Mouse (Mus musculus): ENCODE results near the gene Egfl6. TPM values are rescaled to one million over a fixed set of nuclear protein-coding genes. Genes with fewer than 3 reads are reported as not detected.
"Not testable (repeated sequence)": the region's sequence is repeated elsewhere in the genome, so short reads cannot be mapped to it uniquely, and the experiment has no call there.

The Egfl6 gene
- polyA plus RNA-seq, 1 experiment: 0.30 TPM

- no peak for TF ChIP-seq POLR2A (IDR thresholded peaks at IDR 0.05; ENCODE audit: insufficient read depth, low read length)
- no peak for TF ChIP-seq EP300 (IDR thresholded peaks at IDR 0.05; ENCODE audit: insufficient read depth, low read depth, low read length)
- TF ChIP-seq CTCF (IDR thresholded peaks at IDR 0.05; ENCODE audit: low read depth, low read length): no peak
- peaks cover 2% of the 10 kb centered on the region for H3K4me1 ChIP-seq (ENCODE audit: control insufficient read depth, insufficient read depth, low read length)
- H3K4me3 ChIP-seq (ENCODE audit: low read depth, low read length): no peak overlapping the region
- H3K9ac ChIP-seq (ENCODE audit: low read depth, poor library complexity, severe bottlenecking): no peak overlapping the region
- H3K36me3 ChIP-seq (ENCODE audit: control insufficient read depth, insufficient read depth, low read length, poor library complexity, severe bottlenecking): no peaks in the 10 kb centered on the region
- no peaks in the 10 kb centered on the region for H3K27me3 ChIP-seq (ENCODE audit: control insufficient read depth, insufficient read depth, low read length, poor library complexity, severe bottlenecking)
- H3K9me3 ChIP-seq (replicated peaks; ENCODE audit: control insufficient read depth, insufficient read depth, low read length, poor library complexity, severe bottlenecking): no peaks in the 10 kb centered on the region
- H3K27ac ChIP-seq (ENCODE audit: insufficient read depth, low read length): no peak overlapping the region
These were observed 69.6 kb downstream of the Egfl6 start for GRCm38 (mm10) chrX:166515923-166516322.

- not testable (repeated sequence) for H3K4me3 ChIP-seq (ENCODE audit: low read depth, low read length); H3K36me3 ChIP-seq (ENCODE audit: control insufficient read depth, insufficient read depth, low read length, poor library complexity, severe bottlenecking); H3K27me3 ChIP-seq (ENCODE audit: control insufficient read depth, insufficient read depth, low read length, poor library complexity, severe bottlenecking); H3K27ac ChIP-seq (ENCODE audit: insufficient read depth, low read length); H3K9me3 ChIP-seq (replicated peaks; ENCODE audit: control insufficient read depth, insufficient read depth, low read length, poor library complexity, severe bottlenecking); H3K4me1 ChIP-seq (ENCODE audit: control insufficient read depth, insufficient read depth, low read length)
- peak overlapping the region; percentile 70; the same call in 1 of the 2 replicates for H3K9ac ChIP-seq (ENCODE audit: low read depth, poor library complexity, severe bottlenecking)
These were observed 71.5 kb downstream of the Egfl6 start for GRCm38 (mm10) chrX:166514035-166514434.

GRCm38 (mm10) chrX:166512071-166512470 lies 73.4 kb downstream of the Egfl6 start:
- H3K4me3 ChIP-seq (ENCODE audit: low read depth, low read length): no peak overlapping the region
- no peaks in the 10 kb centered on the region for H3K36me3 ChIP-seq (ENCODE audit: control insufficient read depth, insufficient read depth, low read length, poor library complexity, severe bottlenecking)
- H3K27me3 ChIP-seq (ENCODE audit: control insufficient read depth, insufficient read depth, low read length, poor library complexity, severe bottlenecking): no peaks in the 10 kb centered on the region
- peaks cover 2% of the 10 kb centered on the region for H3K4me1 ChIP-seq (ENCODE audit: control insufficient read depth, insufficient read depth, low read length)
- TF ChIP-seq POLR2A (IDR thresholded peaks at IDR 0.05; ENCODE audit: insufficient read depth, low read length) (no peak), EP300 (IDR thresholded peaks at IDR 0.05; ENCODE audit: insufficient read depth, low read depth, low read length) (no peak), CTCF (IDR thresholded peaks at IDR 0.05; ENCODE audit: low read depth, low read length) (no peak)
- H3K27ac ChIP-seq (ENCODE audit: insufficient read depth, low read length): no peak overlapping the region
- no peaks in the 10 kb centered on the region for H3K9me3 ChIP-seq (replicated peaks; ENCODE audit: control insufficient read depth, insufficient read depth, low read length, poor library complexity, severe bottlenecking)
- H3K9ac ChIP-seq (ENCODE audit: low read depth, poor library complexity, severe bottlenecking): no peak overlapping the region

- H3K4me3 ChIP-seq (ENCODE audit: low read depth, low read length): no peak overlapping the region
- H3K27me3 ChIP-seq (ENCODE audit: control insufficient read depth, insufficient read depth, low read length, poor library complexity, severe bottlenecking): no peaks in the 10 kb centered on the region
- H3K36me3 ChIP-seq (ENCODE audit: control insufficient read depth, insufficient read depth, low read length, poor library complexity, severe bottlenecking): no peaks in the 10 kb centered on the region
- peak overlapping the region; percentile 78; the same call in 1 of the 2 replicates for H3K9ac ChIP-seq (ENCODE audit: low read depth, poor library complexity, severe bottlenecking)
- no peak for TF ChIP-seq POLR2A (IDR thresholded peaks at IDR 0.05; ENCODE audit: insufficient read depth, low read length)
- no peak for TF ChIP-seq EP300 (IDR thresholded peaks at IDR 0.05; ENCODE audit: insufficient read depth, low read depth, low read length)
- no peak for TF ChIP-seq CTCF (IDR thresholded peaks at IDR 0.05; ENCODE audit: low read depth, low read length)
- H3K4me1 ChIP-seq (ENCODE audit: control insufficient read depth, insufficient read depth, low read length): peaks cover 2% of the 10 kb centered on the region
- no peaks in the 10 kb centered on the region for H3K9me3 ChIP-seq (replicated peaks; ENCODE audit: control insufficient read depth, insufficient read depth, low read length, poor library complexity, severe bottlenecking)
- no peak overlapping the region for H3K27ac ChIP-seq (ENCODE audit: insufficient read depth, low read length)
These were observed 74.4 kb downstream of the Egfl6 start for GRCm38 (mm10) chrX:166511107-166511506.

DNA sequence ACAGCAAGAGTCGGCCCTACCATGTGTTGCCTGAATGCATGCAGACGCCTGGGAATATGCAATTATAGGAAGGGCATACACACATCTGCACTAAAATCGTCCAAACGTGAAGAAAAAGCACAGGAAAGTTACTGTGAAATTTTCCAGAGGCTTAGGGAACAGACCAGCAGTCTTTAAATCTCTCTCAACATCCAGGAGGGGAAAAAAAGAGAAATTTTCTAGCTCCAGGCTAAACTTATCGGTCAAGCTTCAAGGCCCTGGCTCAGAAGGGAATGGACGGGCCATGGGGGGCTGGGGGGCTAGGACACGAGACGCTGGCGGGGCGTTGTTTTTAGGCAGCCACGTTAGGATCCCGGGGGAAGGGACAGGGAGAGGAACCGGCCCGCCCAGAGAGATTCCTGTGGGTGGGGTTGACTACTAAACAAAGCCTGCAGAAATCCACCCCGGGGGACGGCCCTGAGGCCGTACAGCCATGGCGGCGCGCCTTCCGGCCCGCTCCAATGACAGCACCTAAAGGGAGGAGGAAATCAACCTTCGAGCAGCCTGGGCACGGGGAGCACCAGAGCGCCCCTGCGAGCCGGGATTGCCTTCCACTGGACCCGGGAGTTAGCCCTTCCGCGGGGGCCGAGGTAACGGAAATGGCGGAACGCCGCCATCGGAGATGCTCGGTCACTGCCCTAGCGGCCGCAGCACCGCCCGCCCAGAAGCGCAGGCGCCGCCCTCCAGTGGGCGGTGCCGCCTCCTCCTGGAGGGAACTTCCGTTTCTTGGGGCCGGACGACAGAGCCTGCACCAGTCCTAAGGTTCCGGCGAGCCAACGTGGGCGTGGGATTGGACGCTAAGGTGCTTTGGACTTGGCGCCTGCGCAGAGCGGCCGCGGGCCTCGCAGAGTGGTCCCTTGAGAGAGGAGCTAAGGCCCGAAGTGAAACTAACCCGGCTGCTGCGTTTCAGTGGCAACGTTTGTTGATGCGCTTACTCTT lies 75.5 kb downstream of the Egfl6 start:
- H3K4me3 ChIP-seq (ENCODE audit: low read depth, low read length): peak overlapping the region; percentile 90
- no peaks in the 10 kb centered on the region for H3K27me3 ChIP-seq (ENCODE audit: control insufficient read depth, insufficient read depth, low read length, poor library complexity, severe bottlenecking)
- TF ChIP-seq POLR2A (IDR thresholded peaks at IDR 0.05; ENCODE audit: insufficient read depth, low read length) (peak; percentile 43), CTCF (IDR thresholded peaks at IDR 0.05; ENCODE audit: low read depth, low read length) (no peak), EP300 (IDR thresholded peaks at IDR 0.05; ENCODE audit: insufficient read depth, low read depth, low read length) (no peak)

DNA sequence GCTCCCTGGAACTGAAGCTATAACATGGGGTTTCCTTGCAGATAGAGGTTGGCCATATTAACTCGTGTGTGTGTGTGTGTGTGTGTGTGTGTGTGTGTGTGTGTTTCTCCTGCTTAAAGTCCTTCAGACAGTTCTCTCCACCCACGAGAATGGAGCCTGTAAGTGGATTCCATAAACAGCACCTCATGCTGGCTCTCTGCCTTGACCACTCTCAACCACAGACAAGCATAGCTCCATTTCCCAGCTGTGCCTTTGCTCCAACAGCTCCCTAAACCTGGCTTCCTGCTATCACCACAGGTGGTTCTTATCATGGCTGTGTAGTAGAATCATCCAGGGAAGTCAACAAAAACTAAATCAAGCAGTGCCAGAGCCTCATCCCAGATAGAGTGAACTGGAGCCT lies 81.1 kb downstream of the Egfl6 start:
- H3K27ac ChIP-seq (ENCODE audit: insufficient read depth, low read length): no peak overlapping the region
- H3K9me3 ChIP-seq (replicated peaks; ENCODE audit: control insufficient read depth, insufficient read depth, low read length, poor library complexity, severe bottlenecking): no peaks in the 10 kb centered on the region
- peaks cover 2% of the 10 kb centered on the region; the same call in 1 of the 2 replicates for H3K36me3 ChIP-seq (ENCODE audit: control insufficient read depth, insufficient read depth, low read length, poor library complexity, severe bottlenecking)
- H3K27me3 ChIP-seq (ENCODE audit: control insufficient read depth, insufficient read depth, low read length, poor library complexity, severe bottlenecking): no peaks in the 10 kb centered on the region
- no peak overlapping the region for H3K4me3 ChIP-seq (ENCODE audit: low read depth, low read length)
- H3K9ac ChIP-seq (ENCODE audit: low read depth, poor library complexity, severe bottlenecking): no peak overlapping the region
- TF ChIP-seq EP300 (IDR thresholded peaks at IDR 0.05; ENCODE audit: insufficient read depth, low read depth, low read length): no peak
- TF ChIP-seq CTCF (IDR thresholded peaks at IDR 0.05; ENCODE audit: low read depth, low read length): no peak
- TF ChIP-seq POLR2A (IDR thresholded peaks at IDR 0.05; ENCODE audit: insufficient read depth, low read length): no peak
- H3K4me1 ChIP-seq (ENCODE audit: control insufficient read depth, insufficient read depth, low read length): no peaks in the 10 kb centered on the region

More for the DNA sequence above, 75.5 kb downstream of the Egfl6 start:
- Histone ChIP-seq H3K4me1 (ENCODE audit: control insufficient read depth, insufficient read depth, low read length) (peaks cover 2% of the 10 kb centered on the region), H3K9ac (ENCODE audit: low read depth, poor library complexity, severe bottlenecking) (peak overlapping the region; percentile 78), H3K9me3 (replicated peaks; ENCODE audit: control insufficient read depth, insufficient read depth, low read length, poor library complexity, severe bottlenecking) (no peaks in the 10 kb centered on the region), H3K27ac (ENCODE audit: insufficient read depth, low read length) (peak overlapping the region; percentile 88), H3K36me3 (ENCODE audit: control insufficient read depth, insufficient read depth, low read length, poor library complexity, severe bottlenecking) (no peaks in the 10 kb centered on the region)

All from ES-Bruce4 (cell line).